In genomic region chr15:82956721-82957120, GRCm38 (mm10) we compare ENCODE assay signal across 22 mouse cellular contexts. TPM values are rescaled to one million over a fixed set of nuclear protein-coding genes. Genes with fewer than 3 reads are reported as not detected.
A peak's percentile ranks its signal among the peaks of the same experiment; 100 is the strongest.
DNase-seq lines count a peak whose midpoint lies in the region; ATAC-seq lines count a peak whose summit lies in the region.
"Had no signal": no experiment of that assay in that cellular context is flagged by ENCODE, and none has a peak within 500 bp of the region (broad histone marks: within the 10 kb centered on the region; RNA-seq: fewer than 3 reads in every experiment).

No protein-coding gene starts in this region.

- no peak overlapping the region for H3K4me3 ChIP-seq in heart, embryonic 14.5 days (ENCODE audit: control insufficient read depth in 1 of 2, insufficient read depth in 1 of 2, low read depth in 1 of 2, low read length in 2 of 2)
- H3K4me3 ChIP-seq in midbrain, embryonic 14.5 days (replicated peaks; ENCODE audit: low read depth, low read length): no peak overlapping the region
- H3K4me3 ChIP-seq in midbrain, embryonic 16.5 days (ENCODE audit: low read depth, low read length): no peak overlapping the region
- no peak overlapping the region for H3K4me3 ChIP-seq in embryonic facial prominence, embryonic 10.5 days
- H3K4me3 ChIP-seq: embryonic facial prominence, embryonic 15.5 days; hindbrain, embryonic 10.5 days; layer of hippocampus, adult 2 months; midbrain, embryonic 12.5 days; stomach, embryonic 15.5 days had no signal

- peak overlapping the region in 1 of 2 experiments; percentile 33; a peak in 1 of 4 replicates for H3K27ac ChIP-seq in heart, embryonic 14.5 days (replicated peaks in 1 of 2; ENCODE audit: control insufficient read depth in 1 of 2, insufficient read depth in 1 of 2, low read depth in 2 of 2, low read length in 2 of 2)
- 0 out of 2 replicates have a peak overlapping the region, but pooled peaks have one; percentile 13 for H3K27ac ChIP-seq in midbrain, embryonic 14.5 days (replicated peaks; ENCODE audit: low read depth, low read length)
- H3K27ac ChIP-seq in midbrain, embryonic 16.5 days (ENCODE audit: low read length): no peak overlapping the region
- 0 out of 2 replicates have a peak overlapping the region, but pooled peaks have one; percentile 15 for H3K27ac ChIP-seq in embryonic facial prominence, embryonic 10.5 days (replicated peaks)
- H3K27ac ChIP-seq: embryonic facial prominence, embryonic 15.5 days; hindbrain, embryonic 10.5 days; kidney, postnatal 0 days; layer of hippocampus, adult 2 months; stomach, embryonic 15.5 days had no signal

- no peak for ATAC-seq in heart, embryonic 14.5 days (ENCODE audit: insufficient number of reproducible peaks, insufficient read depth, low FRiP score, low read depth)
- no peak for ATAC-seq in midbrain, embryonic 14.5 days (ENCODE audit: low FRiP score, low TSS enrichment)
- ATAC-seq in midbrain, embryonic 16.5 days: no peak
- ATAC-seq in megakaryocyte-erythroid progenitor cell, adult 5-6 weeks (replicated peaks; ENCODE audit: low FRiP score, low TSS enrichment, poor library complexity, severe bottlenecking): peak; percentile 54

- H3K4me1 ChIP-seq in heart, embryonic 14.5 days (ENCODE audit: control insufficient read depth in 2 of 2, insufficient read depth in 2 of 2, low read length in 2 of 2): peaks cover 43 to 67% of the 10 kb centered on the region in 2 experiments
- peaks cover 81% of the 10 kb centered on the region for H3K4me1 ChIP-seq in midbrain, embryonic 14.5 days (ENCODE audit: control insufficient read depth, insufficient read depth, low read length)
- H3K4me1 ChIP-seq in midbrain, embryonic 16.5 days (ENCODE audit: control insufficient read depth, insufficient read depth, low read length): peaks cover 70% of the 10 kb centered on the region
- H3K4me1 ChIP-seq in embryonic facial prominence, embryonic 10.5 days: peaks cover 84% of the 10 kb centered on the region

- H3K36me3 ChIP-seq in heart, embryonic 14.5 days (ENCODE audit: control insufficient read depth, insufficient read depth, low read length): no peaks in the 10 kb centered on the region
- H3K36me3 ChIP-seq in midbrain, embryonic 14.5 days (ENCODE audit: control insufficient read depth, insufficient read depth, low read length): peaks cover 4% of the 10 kb centered on the region; the same call in 1 of the 2 replicates
- no peaks in the 10 kb centered on the region for H3K36me3 ChIP-seq in midbrain, embryonic 16.5 days (ENCODE audit: control insufficient read depth, insufficient read depth, low read length)
- H3K36me3 ChIP-seq in embryonic facial prominence, embryonic 10.5 days (replicated peaks): 0 out of 2 replicates have a peak, but pooled peaks cover 2% of the 10 kb centered on the region
- H3K36me3 ChIP-seq: embryonic facial prominence, embryonic 15.5 days; hindbrain, embryonic 10.5 days; midbrain, embryonic 12.5 days; stomach, embryonic 15.5 days had no signal

- H3K27me3 ChIP-seq in heart, embryonic 14.5 days (ENCODE audit: control insufficient read depth, insufficient read depth, low read length): peaks cover 36% of the 10 kb centered on the region
- peaks cover 6% of the 10 kb centered on the region; the same call in 1 of the 2 replicates for H3K27me3 ChIP-seq in midbrain, embryonic 14.5 days (ENCODE audit: control insufficient read depth, insufficient read depth, low read length)
- no peaks in the 10 kb centered on the region for H3K27me3 ChIP-seq in midbrain, embryonic 16.5 days (ENCODE audit: control insufficient read depth, insufficient read depth, low read depth, low read length)
- H3K27me3 ChIP-seq in embryonic facial prominence, embryonic 10.5 days (replicated peaks; ENCODE audit: low read depth, poor library complexity, severe bottlenecking): peaks cover 100% of the 10 kb centered on the region

- H3K9ac ChIP-seq in heart, embryonic 14.5 days (ENCODE audit: low read length): 0 out of 2 replicates have a peak overlapping the region, but pooled peaks have one; percentile 34
- H3K9ac ChIP-seq in midbrain, embryonic 14.5 days (replicated peaks; ENCODE audit: low read length): no peak overlapping the region; the same call in 1 of the 2 replicates
- H3K9ac ChIP-seq in midbrain, embryonic 16.5 days (ENCODE audit: low read depth, low read length): no peak overlapping the region
- H3K9ac ChIP-seq: embryonic facial prominence, embryonic 15.5 days; lung, embryonic 14.5 days; midbrain, embryonic 12.5 days; stomach, embryonic 15.5 days had no signal

- no peaks in the 10 kb centered on the region for H3K9me3 ChIP-seq in heart, embryonic 14.5 days (ENCODE audit: control insufficient read depth, low read length)
- no peaks in the 10 kb centered on the region for H3K9me3 ChIP-seq in midbrain, embryonic 14.5 days (ENCODE audit: control insufficient read depth, low read length)
- H3K9me3 ChIP-seq in midbrain, embryonic 16.5 days (replicated peaks; ENCODE audit: control insufficient read depth, low read length, poor library complexity, severe bottlenecking): no peaks in the 10 kb centered on the region
- H3K9me3 ChIP-seq in embryonic facial prominence, embryonic 10.5 days: no peaks in the 10 kb centered on the region
- H3K9me3 ChIP-seq: embryonic facial prominence, embryonic 15.5 days; hindbrain, embryonic 10.5 days; midbrain, embryonic 12.5 days; stomach, embryonic 15.5 days had no signal

- WGBS in heart, embryonic 14.5 days: 27% methylated on average over 4 of the region's 4 CpGs
- WGBS in midbrain, embryonic 14.5 days: 56% methylated on average over 4 of the region's 4 CpGs
- 67% methylated on average over 4 of the region's 4 CpGs for WGBS in midbrain, embryonic 16.5 days
- 59% methylated on average over 4 of the region's 4 CpGs for WGBS in embryonic facial prominence, embryonic 10.5 days

- H3K4me2 ChIP-seq in heart, embryonic 14.5 days (ENCODE audit: low read length): no peak overlapping the region
- H3K4me2 ChIP-seq in midbrain, embryonic 14.5 days (ENCODE audit: low read length): no peak overlapping the region
- H3K4me2 ChIP-seq in midbrain, embryonic 16.5 days (ENCODE audit: low read length): no peak overlapping the region
- H3K4me2 ChIP-seq: embryonic facial prominence, embryonic 15.5 days; lung, embryonic 14.5 days; midbrain, embryonic 12.5 days; stomach, embryonic 15.5 days had no signal

- DNase-seq in heart, adult 8-10 months (ENCODE audit: low spot score): no peak
- DNase-seq in midbrain, embryonic 14.5 days: no peak
- DNase-seq in embryonic facial prominence, embryonic 10.5 days (ENCODE audit: low spot score): no peak
- DNase-seq in thymus, postnatal 14 days: no peak
- DNase-seq: adrenal gland, postnatal 14 days; cerebellum, adult 9-11 months; gastrocnemius, postnatal 10 days; heart, adult 18-20 months; kidney, adult 18-20 months; layer of hippocampus, postnatal 36 days; lung, embryonic 14.5 days; lung, postnatal 36 days; retina, postnatal 1 day had no signal

RNA-seq across cellular contexts. Expression of gene Tcf20, which starts 31.0 kb away (rescaled TPM):
- polyA plus RNA-seq in heart, embryonic 14.5 days (2014; fragmentation: Nextera tagmentation; extraction: Ambion mirVana): 6.7 and 7.2 TPM in 2 replicates
- total RNA-seq in heart, adult 8-10 months (2022): 10 to 100 TPM; 56.2 to 63.4 (median 59.7) TPM
- 17.8 and 18.0 TPM in 2 replicates for polyA plus RNA-seq in midbrain, embryonic 14.5 days (2014; fragmentation: Nextera tagmentation; extraction: Ambion mirVana)
- 13.0 and 13.6 TPM in 2 replicates for polyA plus RNA-seq in midbrain, embryonic 16.5 days (2015; fragmentation: Nextera tagmentation; extraction: Ambion mirVana)
- polyA plus RNA-seq in embryonic facial prominence, embryonic 10.5 days (2016; fragmentation: Nextera tagmentation; extraction: Ambion mirVana): 8.4 and 8.5 TPM in 2 replicates
- 57.7 and 70.5 TPM in 2 replicates for total RNA-seq in megakaryocyte-erythroid progenitor cell, adult 5-6 weeks (2014; fragmentation: Nextera tagmentation)
- total RNA-seq in megakaryocyte-erythroid progenitor cell, adult 5-6 weeks (2017): 87.5 and 106 TPM in 2 replicates
